Mouse (Mus musculus): ENCODE data around the gene Nod2. TPM values are rescaled to one million over a fixed set of nuclear protein-coding genes. Genes with fewer than 3 reads are reported as not detected.
"Not testable (repeated sequence)": the region's sequence is repeated elsewhere in the genome, so short reads cannot be mapped to it uniquely, and the experiment has no call there.

Nod2 gene
- polyA plus RNA-seq, 1 experiment from 2014 or later = 0.41 TPM

GRCm38 (mm10) chr8:88635474-88636397 is 11.4 kb upstream of the Nod2 start, which contains the start of gene Snx20:
Snx20 (minus strand) TSS chr8:88636128.
- H3K4me1 ChIP-seq = 0 out of 2 replicates have a peak, but pooled peaks cover 4% of the 10 kb centered on the region
- no peak within 1 kb of the TSS for H3K4me2 ChIP-seq (replicated peaks)
- H3K27me3 ChIP-seq = no peaks in the 10 kb centered on the region
- no peaks in the 10 kb centered on the region for H3K9me3 ChIP-seq
- H3K9ac ChIP-seq = no peak within 1 kb of the TSS
- H3K36me3 ChIP-seq = no peaks in the 10 kb centered on the region
- no peak for ATAC-seq (ENCODE audit: insufficient number of reproducible peaks, insufficient read depth, low FRiP score, low TSS enrichment)
- H3K27ac ChIP-seq = no peak within 1 kb of the TSS
- 77% methylated on average over 14 of the region's 14 CpGs for WGBS
- H3K4me3 ChIP-seq = no peak within 1 kb of the TSS

GRCm38 (mm10) chr8:88637092-88638000 is 9.8 kb upstream of the Nod2 start:
- H3K9ac ChIP-seq = no peak overlapping the region
- no peak overlapping the region for H3K27ac ChIP-seq
- no peaks in the 10 kb centered on the region for H3K36me3 ChIP-seq
- no peak for ATAC-seq (ENCODE audit: insufficient number of reproducible peaks, insufficient read depth, low FRiP score, low TSS enrichment)
- no peak overlapping the region for H3K4me2 ChIP-seq (replicated peaks)
- no peaks in the 10 kb centered on the region for H3K27me3 ChIP-seq
- no peaks in the 10 kb centered on the region for H3K9me3 ChIP-seq
- 78% methylated on average over 9 of the region's 9 CpGs for WGBS
- H3K4me1 ChIP-seq = 0 out of 2 replicates have a peak, but pooled peaks cover 4% of the 10 kb centered on the region
- no peak overlapping the region for H3K4me3 ChIP-seq

DNA sequence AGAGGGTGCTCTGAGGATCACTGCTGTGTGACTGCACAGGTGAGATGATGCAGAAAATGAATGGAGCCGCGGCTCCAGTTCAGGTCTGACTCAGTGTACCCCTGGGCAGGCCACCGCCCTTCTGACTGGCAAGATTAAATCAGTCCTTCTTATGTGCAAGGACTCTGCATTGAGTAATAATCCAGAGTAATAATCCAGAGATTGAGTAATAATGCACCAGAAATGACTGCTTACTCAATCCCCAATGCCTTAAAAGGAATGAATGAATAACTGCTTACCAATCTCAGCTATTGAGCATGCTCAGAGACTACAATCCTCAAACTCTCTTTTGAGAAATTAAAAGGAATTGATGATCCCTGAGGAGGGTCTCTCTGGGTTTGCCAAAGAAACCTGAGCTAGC is 8.2 kb upstream of the Nod2 start:
- no peak overlapping the region for H3K9ac ChIP-seq
- H3K4me3 ChIP-seq = no peak overlapping the region
- no peak for ATAC-seq (ENCODE audit: insufficient number of reproducible peaks, insufficient read depth, low FRiP score, low TSS enrichment)
- no peaks in the 10 kb centered on the region for H3K4me1 ChIP-seq
- no peak overlapping the region for H3K4me2 ChIP-seq (replicated peaks)
- H3K36me3 ChIP-seq = no peaks in the 10 kb centered on the region
- H3K27ac ChIP-seq = no peak overlapping the region
- no peaks in the 10 kb centered on the region for H3K9me3 ChIP-seq
- no peaks in the 10 kb centered on the region for H3K27me3 ChIP-seq
- WGBS = 98% methylated on average over 3 of the region's 3 CpGs

GRCm38 (mm10) chr8:88642734-88643564 is 4.2 kb upstream of the Nod2 start:
- no peak overlapping the region for H3K4me2 ChIP-seq (replicated peaks)
- H3K4me3 ChIP-seq = no peak overlapping the region
- H3K36me3 ChIP-seq = no peaks in the 10 kb centered on the region
- peaks cover 12% of the 10 kb centered on the region for H3K4me1 ChIP-seq
- H3K9me3 ChIP-seq = no peaks in the 10 kb centered on the region
- 0 out of 2 replicates have a peak, but pooled peaks cover under 1% of the 10 kb centered on the region for H3K27me3 ChIP-seq
- WGBS = 81% methylated on average over 5 of the region's 5 CpGs
- H3K27ac ChIP-seq = no peak overlapping the region
- ATAC-seq (ENCODE audit: insufficient number of reproducible peaks, insufficient read depth, low FRiP score, low TSS enrichment) = no peak
- H3K9ac ChIP-seq = no peak overlapping the region

GRCm38 (mm10) chr8:88648322-88648721 is 1.2 kb downstream of the Nod2 start:
- Histone ChIP-seq H3K4me3 (no peak overlapping the region), H3K4me2 (replicated peaks) (0 out of 2 replicates have a peak overlapping the region, but pooled peaks have one; percentile 59), H3K36me3 (no peaks in the 10 kb centered on the region), H3K9me3 (no peaks in the 10 kb centered on the region), H3K27ac (no peak overlapping the region), H3K27me3 (peaks cover 9% of the 10 kb centered on the region; the same call in 1 of the 2 replicates), H3K4me1 (peaks cover 21% of the 10 kb centered on the region), H3K9ac (no peak overlapping the region)
- peak; percentile 22; the same call in 1 of the 2 replicates for ATAC-seq (ENCODE audit: insufficient number of reproducible peaks, insufficient read depth, low FRiP score, low TSS enrichment)

DNA sequence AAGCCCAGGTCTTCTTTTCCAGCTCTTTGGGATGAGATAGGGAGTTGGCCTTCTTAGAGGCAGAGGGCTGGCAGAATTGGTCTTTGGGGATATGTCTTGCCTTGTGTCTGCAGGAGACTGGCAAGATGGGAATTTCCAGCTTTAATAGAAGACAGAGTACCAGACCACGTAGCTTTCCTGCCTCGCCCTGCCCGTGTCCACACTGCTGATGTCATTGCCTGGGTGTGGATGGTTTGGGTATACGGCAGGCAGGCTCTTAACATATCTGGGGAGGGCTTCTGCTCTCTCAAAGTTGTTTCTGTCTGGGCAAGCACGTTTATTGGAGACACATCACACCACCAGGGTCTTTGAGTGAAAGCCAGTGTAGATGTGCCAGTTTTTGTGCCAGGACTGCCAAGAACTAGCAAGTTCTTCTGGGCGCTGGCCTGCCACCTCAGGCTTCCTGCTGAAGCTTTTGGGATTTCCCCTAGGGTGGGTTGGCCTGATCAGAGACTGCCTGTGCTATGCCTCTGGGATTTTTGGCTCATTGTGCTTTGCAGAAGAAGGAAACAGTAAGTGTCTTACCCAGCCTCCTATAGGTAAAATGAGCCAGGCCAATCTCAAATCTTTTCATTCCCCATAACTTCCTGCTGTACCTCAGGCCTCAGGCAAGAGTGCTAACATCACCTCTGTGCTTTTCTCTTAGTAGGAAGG is 3.0 kb downstream of the Nod2 start:
- no peak for ATAC-seq (ENCODE audit: insufficient number of reproducible peaks, insufficient read depth, low FRiP score, low TSS enrichment)
- peaks cover 21% of the 10 kb centered on the region for H3K4me1 ChIP-seq
- H3K4me2 ChIP-seq (replicated peaks) = no peak overlapping the region
- H3K36me3 ChIP-seq = no peaks in the 10 kb centered on the region
- H3K9ac ChIP-seq = no peak overlapping the region
- H3K4me3 ChIP-seq = no peak overlapping the region
- H3K27ac ChIP-seq = no peak overlapping the region
- no peaks in the 10 kb centered on the region for H3K9me3 ChIP-seq
- 81% methylated on average over 6 of the region's 6 CpGs for WGBS
- H3K27me3 ChIP-seq = peaks cover 9% of the 10 kb centered on the region; the same call in 1 of the 2 replicates

- H3K4me3 ChIP-seq; H3K9ac ChIP-seq; H3K9me3 ChIP-seq; H3K27ac ChIP-seq; H3K27me3 ChIP-seq; H3K36me3 ChIP-seq; ATAC-seq (ENCODE audit: insufficient number of reproducible peaks, insufficient read depth, low FRiP score, low TSS enrichment); H3K4me2 ChIP-seq (replicated peaks): not testable (repeated sequence)
- WGBS = 48% methylated on average over 4 of the region's 4 CpGs
- H3K4me1 ChIP-seq = peaks cover 21% of the 10 kb centered on the region
These were observed 4.0 kb downstream of the Nod2 start for GRCm38 (mm10) chr8:88651122-88651521.

DNA sequence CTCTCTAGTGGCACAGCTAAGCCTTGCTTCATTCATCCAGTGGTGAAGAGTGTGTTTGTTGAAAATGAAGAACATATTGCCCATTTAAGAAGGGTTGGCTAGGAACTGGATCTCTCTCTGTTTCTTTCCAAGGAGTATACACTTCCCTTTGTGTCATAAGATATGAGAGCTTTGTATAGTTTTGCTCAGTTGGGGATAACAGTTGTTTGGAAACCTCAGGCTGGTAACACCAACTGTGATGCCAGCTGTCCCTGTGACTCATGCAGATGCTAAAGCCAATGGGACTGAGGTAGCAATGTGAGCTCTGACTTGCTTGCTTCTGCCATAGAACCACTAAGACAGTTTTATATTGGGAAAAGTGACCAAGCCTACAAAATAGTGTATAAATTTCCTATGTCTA is 8.2 kb downstream of the Nod2 start:
- Histone ChIP-seq H3K4me2 (replicated peaks) (no peak overlapping the region), H3K4me1 (peaks cover 7% of the 10 kb centered on the region; the same call in 1 of the 2 replicates), H3K27ac (no peak overlapping the region), H3K4me3 (no peak overlapping the region), H3K27me3 (no peaks in the 10 kb centered on the region), H3K9me3 (no peaks in the 10 kb centered on the region), H3K36me3 (no peaks in the 10 kb centered on the region), H3K9ac (no peak overlapping the region)
- ATAC-seq (ENCODE audit: insufficient number of reproducible peaks, insufficient read depth, low FRiP score, low TSS enrichment) = no peak

DNA sequence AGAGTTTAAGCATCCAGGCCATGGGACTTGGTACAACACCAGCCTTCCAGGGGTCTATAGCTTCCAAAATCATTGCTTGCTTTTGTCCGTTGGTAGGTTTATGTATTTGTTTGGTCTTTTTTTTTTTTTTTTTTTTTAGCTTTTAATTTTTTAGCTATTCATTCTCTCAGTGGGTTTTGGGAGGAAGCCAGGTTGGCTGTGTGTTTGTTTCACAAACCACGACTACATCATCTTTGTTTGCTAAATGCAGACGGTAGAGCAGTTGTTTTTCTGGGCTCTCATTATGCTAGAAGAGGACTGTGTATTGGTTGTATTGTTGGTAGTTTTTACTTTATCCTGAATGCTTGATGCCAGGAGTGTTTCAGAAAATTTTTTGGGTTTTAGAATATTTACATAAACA is 12.8 kb downstream of the Nod2 start:
- no peak overlapping the region for H3K4me2 ChIP-seq (replicated peaks)
- no peaks in the 10 kb centered on the region for H3K9me3 ChIP-seq
- no peak for ATAC-seq (ENCODE audit: insufficient number of reproducible peaks, insufficient read depth, low FRiP score, low TSS enrichment)
- H3K27ac ChIP-seq = no peak overlapping the region
- H3K27me3 ChIP-seq = no peaks in the 10 kb centered on the region
- 84% methylated on average over 3 of the region's 3 CpGs for WGBS
- H3K36me3 ChIP-seq = no peaks in the 10 kb centered on the region
- H3K4me1 ChIP-seq = no peaks in the 10 kb centered on the region
- H3K9ac ChIP-seq = no peak overlapping the region
- H3K4me3 ChIP-seq = no peak overlapping the region

DNA sequence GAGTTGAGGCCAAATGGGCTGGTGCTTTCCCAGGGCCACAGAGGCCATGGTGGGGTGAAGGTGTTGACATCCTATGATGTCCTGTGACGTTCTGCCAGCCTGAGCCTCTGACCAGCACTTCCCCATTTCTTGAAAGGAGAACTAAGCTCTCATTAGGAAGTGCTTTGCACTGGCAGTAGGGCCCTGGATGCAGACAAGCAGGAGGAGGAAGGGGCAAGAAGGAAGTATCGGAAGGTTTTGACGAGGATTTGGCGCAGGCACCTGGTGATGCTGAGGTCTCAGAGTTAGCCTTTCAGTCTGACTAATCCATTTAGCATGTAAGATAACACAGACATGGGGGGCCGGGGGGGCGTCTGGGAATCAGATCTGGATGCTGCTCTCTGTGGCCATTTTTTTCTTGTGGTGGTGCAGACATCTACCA is 15.3 kb downstream of the Nod2 start:
- H3K27me3 ChIP-seq = no peaks in the 10 kb centered on the region
- H3K27ac ChIP-seq = no peak overlapping the region
- no peak overlapping the region for H3K9ac ChIP-seq
- H3K9me3 ChIP-seq = no peaks in the 10 kb centered on the region
- 69% methylated on average over 6 of the region's 6 CpGs for WGBS
- no peak for ATAC-seq (ENCODE audit: insufficient number of reproducible peaks, insufficient read depth, low FRiP score, low TSS enrichment)
- H3K36me3 ChIP-seq = no peaks in the 10 kb centered on the region
- no peak overlapping the region for H3K4me3 ChIP-seq
- H3K4me2 ChIP-seq (replicated peaks) = no peak overlapping the region
- no peaks in the 10 kb centered on the region; the same call in 1 of the 2 replicates for H3K4me1 ChIP-seq

All from embryonic facial prominence, embryonic 12.5 days (tissue).